Mouse (Mus musculus) megakaryocyte, embryonic 14.5 days (primary cell): ENCODE measurements around the gene Prkca.

Experiments
- FLI1 ChIP-seq: IDR thresholded peaks from 2 replicates; pipeline ENCODE4 v1.6.1; 2012; ENCODE audit warnings: low read length, inconsistent platforms, mixed read lengths
- GATA1 ChIP-seq: IDR thresholded peaks from 3 replicates; pipeline ENCODE4 v1.6.1; 2012; ENCODE audit warnings: mixed read lengths, low read length, inconsistent platforms, borderline replicate concordance

DNA sequence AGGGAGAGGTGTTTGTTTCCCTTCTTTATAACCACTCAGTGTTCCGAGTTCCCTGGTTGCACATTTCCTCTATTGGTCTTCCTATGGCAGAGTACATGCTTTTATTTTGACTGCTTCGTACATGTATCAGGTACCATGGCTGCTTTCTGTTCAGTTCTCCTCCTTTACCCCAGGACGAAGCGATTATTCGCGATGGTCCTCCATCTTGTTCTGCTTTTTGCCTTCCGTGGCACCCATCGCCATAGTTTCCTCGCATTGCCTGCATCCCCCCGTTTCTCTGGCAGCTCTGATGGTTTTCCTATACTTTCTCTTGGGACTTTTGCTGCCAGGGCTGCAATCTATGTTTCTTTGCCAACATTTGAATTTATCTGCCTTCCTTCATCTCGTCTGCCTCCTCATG, 314.4 kb downstream of the Prkca start:
- TF ChIP-seq GATA1 (no peak), FLI1 (no peak)
